Mouse (Mus musculus): ENCODE measurements at regions not wholly inside any gene's neighbourhood (a gene's known extent, or its start where the extent isn't known, plus 50 kb on each side); places are given as distances from the start of the nearest gene placed in this dataset.

DNA sequence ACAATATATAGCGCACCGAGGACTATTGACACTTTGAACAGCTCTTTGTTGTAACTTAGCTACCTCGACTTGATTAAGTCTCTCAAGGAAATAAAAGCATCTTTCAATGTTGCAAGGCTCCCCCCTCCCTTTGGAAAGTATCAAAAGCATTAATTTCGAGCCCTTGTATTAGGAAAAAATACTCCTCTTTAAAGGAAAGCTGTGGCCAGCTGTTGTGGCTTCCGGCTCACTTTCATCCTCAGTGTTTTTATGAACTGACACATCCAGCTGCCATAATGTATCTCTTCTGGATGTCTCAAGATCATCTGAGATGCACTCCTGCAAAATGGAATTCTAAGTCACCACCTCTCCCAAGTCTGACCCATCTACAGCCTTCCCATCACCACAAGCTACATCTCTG, 199.6 kb upstream of the Nabp1 start:
- TF ChIP-seq POLR2A (IDR thresholded peaks at IDR 0.05; ENCODE audit: insufficient read depth, low read length) = no peak
- TF ChIP-seq EP300 (IDR thresholded peaks at IDR 0.05; ENCODE audit: insufficient read depth, low read depth, low read length) = no peak
- TF ChIP-seq CTCF (IDR thresholded peaks at IDR 0.05; ENCODE audit: low read depth, low read length) = no peak

All from ES-Bruce4 (cell line).